Mouse (Mus musculus) embryonic fibroblast, embryonic 13.5 days (primary cell): ENCODE results near the gene Il31ra. TPM values are rescaled to one million over a fixed set of nuclear protein-coding genes. Genes with fewer than 3 reads are reported as not detected.

Source experiments
- H3K27ac ChIP-seq: 2 replicates; pipeline ENCODE4 v1.5.1; 2012; ENCODE audit warnings: low read length, control low read depth, inconsistent platforms; ENCODE audit not compliant: insufficient read depth
- H3K4me1 ChIP-seq: 2 replicates; pipeline ENCODE4 v1.6.1; 2011; ENCODE audit warnings: low read length; ENCODE audit not compliant: control insufficient read depth, insufficient read depth
- H3K4me3 ChIP-seq: 2 replicates; pipeline ENCODE4 v1.5.1; 2011; ENCODE audit warnings: mild to moderate bottlenecking, control low read depth, low read length; ENCODE audit not compliant: insufficient read depth
- CTCF ChIP-seq: IDR thresholded peaks from 2 replicates; pipeline ENCODE4 v1.5.1; 2011; ENCODE audit warnings: mild to moderate bottlenecking, control low read depth, low read length, moderate library complexity, borderline replicate concordance; ENCODE audit not compliant: insufficient read depth
- POLR2A ChIP-seq: IDR thresholded peaks from 2 replicates; pipeline ENCODE4 v1.6.1; 2011; ENCODE audit warnings: low read depth, mild to moderate bottlenecking, control low read depth, low read length, moderate library complexity
- polyA plus RNA-seq: library from polyadenylated mRNA; stranded (reverse); fragments of >200 nt; gene quantifications from 2 replicates; pipeline ENCODE4 v1.2.4, GENCODE M21; 2011; ENCODE audit warnings: low read depth; ENCODE audit not compliant: missing spikeins, insufficient read length

Gene Il31ra
- polyA plus RNA-seq, 1 experiment, result 2.3 TPM

GRCm38 (mm10) chr13:112510437-112511212, 83.5 kb downstream of the Il31ra start:
- no peak overlapping the region for H3K4me3 ChIP-seq
- no peaks in the 10 kb centered on the region; the same call in 1 of the 2 replicates for H3K4me1 ChIP-seq
- no peak for TF ChIP-seq POLR2A
- no peak for TF ChIP-seq CTCF
- H3K27ac ChIP-seq, result 0 out of 2 replicates have a peak overlapping the region, but pooled peaks have one; percentile 6

- TF ChIP-seq CTCF (peak; percentile 91; the same call in 1 of the 2 replicates), POLR2A (no peak)
- Histone ChIP-seq H3K4me3 (no peak overlapping the region), H3K27ac (no peak overlapping the region), H3K4me1 (no peaks in the 10 kb centered on the region; the same call in 1 of the 2 replicates)
Measured at GRCm38 (mm10) chr13:112509465-112509864, 84.7 kb downstream of the Il31ra start.

- no peaks in the 10 kb centered on the region; the same call in 1 of the 2 replicates for H3K4me1 ChIP-seq
- TF ChIP-seq POLR2A (no peak), CTCF (no peak)
- H3K27ac ChIP-seq, result no peak overlapping the region
- no peak overlapping the region for H3K4me3 ChIP-seq
Measured at GRCm38 (mm10) chr13:112508487-112508886, 85.7 kb downstream of the Il31ra start.

GRCm38 (mm10) chr13:112507691-112508090, 86.5 kb downstream of the Il31ra start:
- no peak for TF ChIP-seq POLR2A
- TF ChIP-seq CTCF, result no peak
- no peaks in the 10 kb centered on the region; the same call in 1 of the 2 replicates for H3K4me1 ChIP-seq
- no peak overlapping the region for H3K27ac ChIP-seq

GRCm38 (mm10) chr13:112506766-112507165, 87.4 kb downstream of the Il31ra start:
- Histone ChIP-seq H3K4me1 (no peaks in the 10 kb centered on the region; the same call in 1 of the 2 replicates), H3K27ac (no peak overlapping the region), H3K4me3 (no peak overlapping the region)
- no peak for TF ChIP-seq CTCF
- no peak for TF ChIP-seq POLR2A

More at GRCm38 (mm10) chr13:112507691-112508090, 86.5 kb downstream of the Il31ra start:
- no peak overlapping the region for H3K4me3 ChIP-seq

GRCm38 (mm10) chr13:112505436-112505835, 88.7 kb downstream of the Il31ra start:
- Histone ChIP-seq H3K4me1 (no peaks in the 10 kb centered on the region; the same call in 1 of the 2 replicates), H3K4me3 (no peak overlapping the region), H3K27ac (no peak overlapping the region)
- TF ChIP-seq CTCF, result no peak
- no peak for TF ChIP-seq POLR2A

GRCm38 (mm10) chr13:112503846-112504245, 90.3 kb downstream of the Il31ra start:
- Histone ChIP-seq H3K4me3 (no peak overlapping the region), H3K27ac (no peak overlapping the region), H3K4me1 (no peaks in the 10 kb centered on the region; the same call in 1 of the 2 replicates)
- TF ChIP-seq CTCF (no peak), POLR2A (no peak)

- no peak overlapping the region for H3K4me3 ChIP-seq
- TF ChIP-seq CTCF (no peak), POLR2A (no peak)
- no peaks in the 10 kb centered on the region for H3K4me1 ChIP-seq
- no peak overlapping the region for H3K27ac ChIP-seq
Measured at GRCm38 (mm10) chr13:112500466-112500865, 93.7 kb downstream of the Il31ra start.

GRCm38 (mm10) chr13:112500027-112500426, 94.1 kb downstream of the Il31ra start:
- no peak for TF ChIP-seq POLR2A
- no peak for TF ChIP-seq CTCF
- H3K27ac ChIP-seq, result no peak overlapping the region
- no peaks in the 10 kb centered on the region for H3K4me1 ChIP-seq
- no peak overlapping the region for H3K4me3 ChIP-seq

- Histone ChIP-seq H3K4me3 (no peak overlapping the region), H3K27ac (no peak overlapping the region), H3K4me1 (no peaks in the 10 kb centered on the region)
- TF ChIP-seq CTCF (no peak), POLR2A (no peak)
Measured at GRCm38 (mm10) chr13:112494590-112494989, 99.6 kb downstream of the Il31ra start.
